Mouse (Mus musculus): ENCODE measurements at regions not wholly inside any gene's neighbourhood (a gene's known extent, or its start where the extent isn't known, plus 50 kb on each side); places are given as distances from the start of the nearest gene placed in this dataset.

DNA sequence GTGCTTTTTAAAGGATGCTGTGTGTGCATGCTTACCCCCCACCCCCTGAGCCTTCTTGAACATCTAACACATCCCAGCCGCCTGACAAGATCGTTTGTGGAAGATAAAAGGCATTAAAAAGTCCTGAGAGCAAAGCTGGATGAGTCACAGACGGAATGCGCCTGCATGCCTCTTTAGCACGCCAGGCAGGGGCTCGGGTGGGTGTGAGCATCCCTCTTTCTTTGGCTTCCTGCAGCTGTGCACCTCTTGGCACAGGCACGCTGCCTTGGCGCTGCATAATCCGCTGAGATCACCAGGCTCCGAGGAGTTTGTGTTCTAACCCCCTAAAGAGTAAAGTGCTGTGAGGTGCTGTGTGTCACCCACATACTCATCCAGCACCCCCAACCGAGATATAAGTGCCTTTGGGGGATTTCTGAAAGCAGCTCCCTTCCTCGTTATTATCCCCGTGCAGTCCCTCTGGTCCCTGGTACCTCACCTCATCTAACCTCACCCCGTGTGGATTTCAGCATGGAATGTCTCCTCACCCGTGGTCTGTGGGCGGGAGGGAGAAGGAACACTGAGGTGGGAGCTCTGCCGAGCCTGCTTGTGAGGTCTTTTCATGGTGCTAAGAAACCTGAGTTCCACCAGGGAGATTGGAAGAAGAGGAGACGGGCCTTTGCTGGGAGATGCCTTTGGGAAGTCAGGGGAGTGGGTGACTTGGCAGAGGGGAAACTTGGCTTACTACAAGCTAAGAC lies 117.8 kb upstream of the Topaz1 start:
- no peak for TF ChIP-seq POLR2A (IDR thresholded peaks at IDR 0.05; ENCODE audit: control insufficient read depth, low read depth, low read length)
- TF ChIP-seq CTCF (IDR thresholded peaks at IDR 0.05; ENCODE audit: control insufficient read depth, insufficient read depth, insufficient replicate concordance, low read depth, low read length): no peak

All from testis, adult 2 months (tissue).